Mouse (Mus musculus) ES-E14 (cell line): ENCODE measurements at regions not wholly inside any gene's neighbourhood (a gene's known extent, or its start where the extent isn't known, plus 50 kb on each side); places are given as distances from the start of the nearest gene placed in this dataset.

Experiments used
- MAFK ChIP-seq: IDR thresholded peaks from 2 replicates; pipeline ENCODE4 v1.6.1; 2014; ENCODE audit warnings: mild to moderate bottlenecking, low read depth, low read length, inconsistent platforms; ENCODE audit not compliant: insufficient read depth
- ZNF384 ChIP-seq: IDR thresholded peaks from 2 replicates; pipeline ENCODE4 v1.6.1; 2012; ENCODE audit warnings: low read depth, low read length, inconsistent platforms

- TF ChIP-seq MAFK (no peak), ZNF384 (no peak)
These were observed 138.1 kb upstream of the Pik3r1 start for GRCm38 (mm10) chr13:101905909-101906676.
